Mouse (Mus musculus) liver, embryonic 11.5 days (tissue): Measurements from ENCODE around the gene Cnih1. TPM values are rescaled to one million over a fixed set of nuclear protein-coding genes. Genes with fewer than 3 reads are reported as not detected.

Experiments
- ATAC-seq: fragments of 200-750 bp; cut with Nextera tagmentation; replicated peaks from 2 replicates; pipeline ENCODE4 v1.8.0; 2017; ENCODE audit warnings: moderate number of reproducible peaks, mild to moderate bottlenecking, moderate TSS enrichment, moderate library complexity; ENCODE audit not compliant: low FRiP score
- DNase-seq: peaks from one replicate; pipeline ENCODE4 v3.0.0-alpha.2; 2017; ENCODE audit warnings: low spot score
- H3K27ac ChIP-seq: fragments of 300-500 bp; sonication (generic); 2 replicates; pipeline ENCODE4 v1.5.1; 2014; ENCODE audit warnings: mild to moderate bottlenecking, low read depth, low read length, control low read depth
- H3K27me3 ChIP-seq: fragments of 300-500 bp; sonication (generic); replicated peaks from 2 replicates; pipeline ENCODE4 v1.6.1; 2014; ENCODE audit warnings: low read length, mixed read lengths; ENCODE audit not compliant: control insufficient read depth, insufficient read depth
- H3K36me3 ChIP-seq: fragments of 300-500 bp; sonication (generic); 2 replicates; pipeline ENCODE4 v1.6.1; 2014; ENCODE audit warnings: mild to moderate bottlenecking, low read length, moderate library complexity, mixed read lengths; ENCODE audit not compliant: control insufficient read depth, insufficient read depth
- H3K4me1 ChIP-seq: fragments of 300-500 bp; sonication (generic); replicated peaks from 2 replicates; pipeline ENCODE4 v1.6.1; 2014; ENCODE audit warnings: low read length, mixed read lengths; ENCODE audit not compliant: control insufficient read depth, insufficient read depth
- H3K4me2 ChIP-seq: fragments of 300-500 bp; sonication (generic); 2 replicates; pipeline ENCODE4 v1.6.1; 2014; ENCODE audit warnings: mild to moderate bottlenecking, control low read depth, moderate library complexity
- H3K4me3 ChIP-seq: fragments of 300-500 bp; sonication (generic); 2 replicates; pipeline ENCODE4 v1.5.1; 2014; ENCODE audit warnings: low read depth, low read length, control low read depth
- H3K9ac ChIP-seq: fragments of 300-500 bp; sonication (generic); 2 replicates; pipeline ENCODE4 v1.6.1; 2014; ENCODE audit warnings: low read depth, low read length, control low read depth
- H3K9me3 ChIP-seq: fragments of 300-500 bp; sonication (generic); 2 replicates; pipeline ENCODE4 v1.6.1; 2016; ENCODE audit warnings: low read length, inconsistent platforms, mixed read lengths; ENCODE audit not compliant: control insufficient read depth
- WGBS: fragments of 180-500 bp; shearing (Covaris S2); extraction: QIAGEN DNeasy Blood & Tissue Kit; methylation state at CpG from one replicate; pipeline ENCODE4 v1.1.7; 2014; 5-methylcytosine and 5-hydroxymethylcytosine counted together
- polyA plus RNA-seq: library from polyadenylated mRNA; unstranded; fragments of >200 nt; fragmentation: Nextera tagmentation; extraction: Ambion mirVana; gene quantifications from 2 replicates; pipeline ENCODE4 v1.2.1, GENCODE M21; 2014

The Cnih1 gene
- polyA plus RNA-seq, 1 experiment from 2014 or later = 165 TPM

GRCm38 (mm10) chr14:46782187-46782828 is 5.9 kb downstream of the Cnih1 start:
- Histone ChIP-seq H3K27me3 (no peaks in the 10 kb centered on the region), H3K9ac (no peak overlapping the region), H3K4me2 (no peak overlapping the region), H3K4me1 (peaks cover 7% of the 10 kb centered on the region; the same call in 1 of the 2 replicates), H3K27ac (no peak overlapping the region), H3K9me3 (peaks cover 3% of the 10 kb centered on the region; the same call in 1 of the 2 replicates), H3K4me3 (no peak overlapping the region), H3K36me3 (peaks cover 44% of the 10 kb centered on the region)
- no peak for ATAC-seq
- no peak for DNase-seq
- WGBS = 88% methylated on average over 8 of the region's 8 CpGs

- 0 out of 2 replicates have a peak, but pooled peaks cover 1% of the 10 kb centered on the region for H3K4me1 ChIP-seq
- peaks cover 3% of the 10 kb centered on the region; the same call in 1 of the 2 replicates for H3K9me3 ChIP-seq
- no peak overlapping the region for H3K9ac ChIP-seq
- no peak overlapping the region for H3K4me2 ChIP-seq
- no peaks in the 10 kb centered on the region for H3K27me3 ChIP-seq
- WGBS = 94% methylated on average over 7 of the region's 7 CpGs
- no peak for DNase-seq
- no peak overlapping the region; the same call in 1 of the 2 replicates for H3K27ac ChIP-seq
- no peak overlapping the region for H3K4me3 ChIP-seq
- peaks cover 46% of the 10 kb centered on the region for H3K36me3 ChIP-seq
- ATAC-seq = no peak
Observed at GRCm38 (mm10) chr14:46781086-46781485, 7.1 kb downstream of the Cnih1 start.

GRCm38 (mm10) chr14:46779217-46779616 is 9.0 kb downstream of the Cnih1 start:
- ATAC-seq = no peak
- H3K4me1 ChIP-seq = no peaks in the 10 kb centered on the region

GRCm38 (mm10) chr14:46778756-46779155 is 9.5 kb downstream of the Cnih1 start:
- H3K4me1 ChIP-seq = no peaks in the 10 kb centered on the region
- no peak overlapping the region for H3K4me3 ChIP-seq
- DNase-seq (no peak), ATAC-seq (no peak)
- no peak overlapping the region for H3K27ac ChIP-seq
- no peaks in the 10 kb centered on the region for H3K27me3 ChIP-seq
- H3K4me2 ChIP-seq = no peak overlapping the region
- peaks cover 3% of the 10 kb centered on the region; the same call in 1 of the 2 replicates for H3K9me3 ChIP-seq
- peaks cover 44% of the 10 kb centered on the region for H3K36me3 ChIP-seq
- 93% methylated on average over 9 of the region's 9 CpGs for WGBS
- no peak overlapping the region for H3K9ac ChIP-seq

More at GRCm38 (mm10) chr14:46779217-46779616, 9.0 kb downstream of the Cnih1 start:
- DNase-seq = no peak
- WGBS = 91% methylated on average over 7 of the region's 7 CpGs
- Histone ChIP-seq H3K9me3 (peaks cover 3% of the 10 kb centered on the region; the same call in 1 of the 2 replicates), H3K9ac (no peak overlapping the region), H3K27ac (no peak overlapping the region), H3K27me3 (no peaks in the 10 kb centered on the region), H3K4me2 (no peak overlapping the region), H3K36me3 (peaks cover 46% of the 10 kb centered on the region), H3K4me3 (no peak overlapping the region)

- H3K4me3 ChIP-seq = no peak overlapping the region
- ATAC-seq (no peak), DNase-seq (no peak)
- H3K27ac ChIP-seq = no peak overlapping the region
- H3K27me3 ChIP-seq = no peaks in the 10 kb centered on the region
- no peak overlapping the region for H3K9ac ChIP-seq
- no peak overlapping the region for H3K4me2 ChIP-seq
- H3K9me3 ChIP-seq = no peaks in the 10 kb centered on the region
- no peaks in the 10 kb centered on the region for H3K4me1 ChIP-seq
- WGBS = 85% methylated on average over 6 of the region's 6 CpGs
- peaks cover 19% of the 10 kb centered on the region; the same call in 1 of the 2 replicates for H3K36me3 ChIP-seq
Observed at GRCm38 (mm10) chr14:46770036-46770435, 18.2 kb downstream of the Cnih1 start.

GRCm38 (mm10) chr14:46767116-46767515 is 21.1 kb downstream of the Cnih1 start:
- Histone ChIP-seq H3K4me1 (no peaks in the 10 kb centered on the region), H3K9me3 (no peaks in the 10 kb centered on the region), H3K4me3 (no peak overlapping the region), H3K9ac (no peak overlapping the region), H3K27ac (no peak overlapping the region), H3K36me3 (peaks cover 24% of the 10 kb centered on the region; the same call in 1 of the 2 replicates), H3K4me2 (no peak overlapping the region), H3K27me3 (no peaks in the 10 kb centered on the region)
- 86% methylated on average over 12 of the region's 12 CpGs for WGBS
- DNase-seq (no peak), ATAC-seq (no peak)

GRCm38 (mm10) chr14:46761186-46761585 is 27.0 kb downstream of the Cnih1 start:
- Histone ChIP-seq H3K4me3 (peak overlapping the region; percentile 79), H3K27ac (no peak overlapping the region), H3K27me3 (no peaks in the 10 kb centered on the region), H3K9ac (peak overlapping the region; percentile 79), H3K4me1 (peaks cover 4% of the 10 kb centered on the region; the same call in 1 of the 2 replicates), H3K4me2 (peak overlapping the region; percentile 82), H3K9me3 (no peaks in the 10 kb centered on the region), H3K36me3 (peaks cover 6% of the 10 kb centered on the region; the same call in 1 of the 2 replicates)
- no peak for DNase-seq
- ATAC-seq = no peak
- WGBS = 39% methylated on average over 6 of the region's 6 CpGs

GRCm38 (mm10) chr14:46760355-46761029 is 27.7 kb downstream of the Cnih1 start, which contains the start of gene Cdkn3:
Cdkn3 (plus strand) TSS chr14:46760541.
- DNase-seq (peak; percentile 81), ATAC-seq (peak; percentile 99)
- peak within 1 kb of the TSS; percentile 79 for H3K4me3 ChIP-seq
- WGBS = under 1% methylated on average over 54 of the region's 54 CpGs
- H3K9me3 ChIP-seq = no peaks in the 10 kb centered on the region
- peaks cover 4% of the 10 kb centered on the region; the same call in 1 of the 2 replicates for H3K4me1 ChIP-seq
- peaks cover 6% of the 10 kb centered on the region; the same call in 1 of the 2 replicates for H3K36me3 ChIP-seq
- H3K27me3 ChIP-seq = no peaks in the 10 kb centered on the region
- no peak within 1 kb of the TSS for H3K27ac ChIP-seq
- peak within 1 kb of the TSS; percentile 79 for H3K9ac ChIP-seq
- H3K4me2 ChIP-seq = peak within 1 kb of the TSS; percentile 82
